Mouse (Mus musculus): ENCODE results near the gene Col2a1.

Col2a1 gene

GRCm38 (mm10) chr15:98003822-98004739 lies at the start of gene Col2a1:
TSS of gene Col2a1 (minus strand) at chr15:98004695.
- DNase-seq (ENCODE audit: low spot score in 2 of 2) = no peak

GRCm38 (mm10) chr15:98051685-98052084 lies 47.2 kb upstream of the Col2a1 start:
- no peak for DNase-seq (ENCODE audit: low spot score in 2 of 2)

GRCm38 (mm10) chr15:98048918-98049700 lies 44.6 kb upstream of the Col2a1 start:
- no peak for DNase-seq (ENCODE audit: low spot score in 2 of 2)

GRCm38 (mm10) chr15:98044387-98044786 lies 39.9 kb upstream of the Col2a1 start:
- DNase-seq (ENCODE audit: low spot score in 2 of 2) = no peak

GRCm38 (mm10) chr15:98043967-98044366 lies 39.5 kb upstream of the Col2a1 start:
- DNase-seq (ENCODE audit: low spot score in 2 of 2) = no peak

GRCm38 (mm10) chr15:98042508-98042907 lies 38.0 kb upstream of the Col2a1 start:
- DNase-seq (ENCODE audit: low spot score in 2 of 2) = no peak

- DNase-seq (ENCODE audit: low spot score in 2 of 2) = no peak
These were observed 35.2 kb upstream of the Col2a1 start for GRCm38 (mm10) chr15:98039682-98040081.

GRCm38 (mm10) chr15:98036578-98036977 lies 32.1 kb upstream of the Col2a1 start:
- DNase-seq (ENCODE audit: low spot score in 2 of 2) = no peak

- DNase-seq (ENCODE audit: low spot score in 2 of 2) = no peak
These were observed 30.7 kb upstream of the Col2a1 start for GRCm38 (mm10) chr15:98035076-98035755.

- no peak for DNase-seq (ENCODE audit: low spot score in 2 of 2)
These were observed 28.8 kb upstream of the Col2a1 start for GRCm38 (mm10) chr15:98033233-98033748.

- DNase-seq (ENCODE audit: low spot score in 2 of 2) = no peak
These were observed 25.3 kb upstream of the Col2a1 start for GRCm38 (mm10) chr15:98029798-98030197.

- no peak for DNase-seq (ENCODE audit: low spot score in 2 of 2)
These were observed 22.7 kb upstream of the Col2a1 start for GRCm38 (mm10) chr15:98026967-98027904.

GRCm38 (mm10) chr15:98025611-98026010 lies 21.1 kb upstream of the Col2a1 start:
- no peak for DNase-seq (ENCODE audit: low spot score in 2 of 2)

- no peak for DNase-seq (ENCODE audit: low spot score in 2 of 2)
These were observed 18.6 kb upstream of the Col2a1 start for GRCm38 (mm10) chr15:98023137-98023536.

GRCm38 (mm10) chr15:98021886-98022285 lies 17.4 kb upstream of the Col2a1 start:
- DNase-seq (ENCODE audit: low spot score in 2 of 2) = no peak

- no peak for DNase-seq (ENCODE audit: low spot score in 2 of 2)
These were observed 14.6 kb upstream of the Col2a1 start for GRCm38 (mm10) chr15:98019047-98019446.

GRCm38 (mm10) chr15:98017925-98018324 lies 13.4 kb upstream of the Col2a1 start:
- DNase-seq (ENCODE audit: low spot score in 2 of 2) = no peak

GRCm38 (mm10) chr15:98012810-98013209 lies 8.3 kb upstream of the Col2a1 start:
- no peak for DNase-seq (ENCODE audit: low spot score in 2 of 2)

- no peak for DNase-seq (ENCODE audit: low spot score in 2 of 2)
These were observed 686 bp upstream of the Col2a1 start for GRCm38 (mm10) chr15:98005181-98005580.

- no peak for DNase-seq (ENCODE audit: low spot score in 2 of 2)
These were observed 255 bp upstream of the Col2a1 start for GRCm38 (mm10) chr15:98004740-98005159.
